Mouse (Mus musculus) testis, adult 2 months (tissue): ENCODE results near the gene Aldh3b2.

Experiments used
- CTCF ChIP-seq: fragments of 200-500 bp; IDR thresholded peaks from 2 replicates; pipeline ENCODE4 v1.5.1; 2012; ENCODE audit warnings: low read depth, mild to moderate bottlenecking, inconsistent platforms, low read length, moderate library complexity; ENCODE audit not compliant: control insufficient read depth, insufficient read depth, insufficient replicate concordance
- POLR2A ChIP-seq: fragments of 200-500 bp; IDR thresholded peaks from 2 replicates; pipeline ENCODE4 v1.6.1; 2012; ENCODE audit warnings: low read depth, mild to moderate bottlenecking, inconsistent platforms, low read length, moderate library complexity; ENCODE audit not compliant: control insufficient read depth

- TF ChIP-seq POLR2A (no peak), CTCF (no peak)
Observed at GRCm38 (mm10) chr19:3975866-3976265, 3.7 kb downstream of the Aldh3b2 start.
